Mouse (Mus musculus) stomach, embryonic 16.5 days (tissue): ENCODE data around the gene N4bp2. TPM values are rescaled to one million over a fixed set of nuclear protein-coding genes. Genes with fewer than 3 reads are reported as not detected.

Experiments used
- ATAC-seq: fragments of 200-750 bp; cut with Nextera tagmentation; 2 replicates; pipeline ENCODE4 v1.8.0; 2017; ENCODE audit warnings: moderate number of reproducible peaks, moderate TSS enrichment; ENCODE audit not compliant: insufficient read depth, low FRiP score
- H3K27ac ChIP-seq: fragments of 300-500 bp; sonication (generic); 2 replicates; pipeline ENCODE4 v1.5.1; 2014; ENCODE audit warnings: low read length
- H3K27me3 ChIP-seq: fragments of 300-500 bp; sonication (generic); 2 replicates; pipeline ENCODE4 v1.6.1; 2014; ENCODE audit warnings: low read length, control low read depth, mixed read lengths; ENCODE audit not compliant: control insufficient read depth, insufficient read depth
- H3K36me3 ChIP-seq: fragments of 300-500 bp; sonication (generic); 2 replicates; pipeline ENCODE4 v1.6.1; 2014; ENCODE audit warnings: low read length; ENCODE audit not compliant: control insufficient read depth, insufficient read depth
- H3K4me1 ChIP-seq: fragments of 300-500 bp; sonication (generic); 2 replicates; pipeline ENCODE4 v1.6.1; 2014; ENCODE audit warnings: low read length, control low read depth, mixed read lengths; ENCODE audit not compliant: control insufficient read depth, insufficient read depth
- H3K4me2 ChIP-seq: fragments of 300-500 bp; sonication (generic); 2 replicates; pipeline ENCODE4 v1.6.1; 2014; ENCODE audit warnings: low read depth, low read length, mixed read lengths
- H3K4me3 ChIP-seq: fragments of 300-500 bp; sonication (generic); replicated peaks from 2 replicates; pipeline ENCODE4 v1.5.1; 2014; ENCODE audit warnings: mild to moderate bottlenecking, low read length
- H3K9ac ChIP-seq: fragments of 300-500 bp; sonication (generic); 2 replicates; pipeline ENCODE4 v1.6.1; 2014; ENCODE audit warnings: low read length
- H3K9me3 ChIP-seq: fragments of 300-500 bp; sonication (generic); replicated peaks from 2 replicates; pipeline ENCODE4 v1.6.1; 2016; ENCODE audit warnings: low read length, control low read depth; ENCODE audit not compliant: control insufficient read depth
- WGBS: fragments of 180-500 bp; shearing (Covaris S2); extraction: QIAGEN DNeasy Blood & Tissue Kit; methylation state at CpG from one replicate; pipeline ENCODE4 v1.1.7; 2014; 5-methylcytosine and 5-hydroxymethylcytosine counted together
- polyA plus RNA-seq: library from polyadenylated mRNA; unstranded; fragments of >200 nt; fragmentation: Nextera tagmentation; extraction: Ambion mirVana; gene quantifications from 2 replicates; pipeline ENCODE4 v1.2.1, GENCODE M21; 2015

Gene N4bp2
- polyA plus RNA-seq, 1 experiment from 2014 or later, result 17.3 TPM

GRCm38 (mm10) chr5:65855571-65855970 is 92.2 kb downstream of the N4bp2 start:
- 58% methylated on average over 3 of the region's 3 CpGs for WGBS

GRCm38 (mm10) chr5:65856591-65857411 is 93.5 kb downstream of the N4bp2 start:
- no peak overlapping the region for H3K27ac ChIP-seq
- H3K9ac ChIP-seq, result no peak overlapping the region
- no peak for ATAC-seq
- H3K4me1 ChIP-seq, result peaks cover 6% of the 10 kb centered on the region
- no peak overlapping the region for H3K4me2 ChIP-seq
- no peaks in the 10 kb centered on the region for H3K9me3 ChIP-seq
- H3K27me3 ChIP-seq, result no peaks in the 10 kb centered on the region
- no peak overlapping the region for H3K4me3 ChIP-seq
- no peaks in the 10 kb centered on the region for H3K36me3 ChIP-seq
- 69% methylated on average over 17 of the region's 17 CpGs for WGBS

More at GRCm38 (mm10) chr5:65855571-65855970, 92.2 kb downstream of the N4bp2 start:
- Histone ChIP-seq H3K9me3 (no peaks in the 10 kb centered on the region), H3K27ac (no peak overlapping the region), H3K4me1 (peaks cover 6% of the 10 kb centered on the region), H3K9ac (no peak overlapping the region), H3K27me3 (no peaks in the 10 kb centered on the region), H3K4me2 (no peak overlapping the region), H3K36me3 (no peaks in the 10 kb centered on the region), H3K4me3 (no peak overlapping the region)
- ATAC-seq, result no peak

- WGBS, result 57% methylated on average over 12 of the region's 12 CpGs
- no peaks in the 10 kb centered on the region for H3K27me3 ChIP-seq
These were observed 94.6 kb downstream of the N4bp2 start for GRCm38 (mm10) chr5:65857935-65858334.

GRCm38 (mm10) chr5:65858355-65858754 is 95.0 kb downstream of the N4bp2 start:
- Histone ChIP-seq H3K4me1 (peaks cover 6% of the 10 kb centered on the region), H3K9me3 (no peaks in the 10 kb centered on the region), H3K27ac (peak overlapping the region; percentile 29), H3K36me3 (no peaks in the 10 kb centered on the region), H3K27me3 (no peaks in the 10 kb centered on the region), H3K4me3 (no peak overlapping the region), H3K4me2 (no peak overlapping the region), H3K9ac (no peak overlapping the region)
- no peak for ATAC-seq
- 80% methylated on average over 4 of the region's 6 CpGs for WGBS

More at GRCm38 (mm10) chr5:65857935-65858334, 94.6 kb downstream of the N4bp2 start:
- Histone ChIP-seq H3K9ac (no peak overlapping the region), H3K4me1 (peaks cover 6% of the 10 kb centered on the region), H3K36me3 (no peaks in the 10 kb centered on the region), H3K4me3 (no peak overlapping the region), H3K4me2 (no peak overlapping the region), H3K27ac (no peak overlapping the region), H3K9me3 (no peaks in the 10 kb centered on the region)
- ATAC-seq, result no peak

- Histone ChIP-seq H3K4me3 (no peak overlapping the region), H3K27ac (peak overlapping the region; percentile 29), H3K9ac (no peak overlapping the region), H3K9me3 (no peaks in the 10 kb centered on the region), H3K27me3 (no peaks in the 10 kb centered on the region), H3K4me1 (peaks cover 6% of the 10 kb centered on the region), H3K4me2 (peak overlapping the region; percentile 16; the same call in 1 of the 2 replicates), H3K36me3 (no peaks in the 10 kb centered on the region)
- WGBS, result 28% methylated on average over 12 of the region's 12 CpGs
- no peak for ATAC-seq
These were observed 95.6 kb downstream of the N4bp2 start for GRCm38 (mm10) chr5:65858898-65859297.

GRCm38 (mm10) chr5:65859396-65859795 is 96.1 kb downstream of the N4bp2 start:
- no peak overlapping the region; the same call in 1 of the 2 replicates for H3K4me2 ChIP-seq
- no peaks in the 10 kb centered on the region for H3K9me3 ChIP-seq
- H3K27ac ChIP-seq, result no peak overlapping the region
- peaks cover 6% of the 10 kb centered on the region for H3K4me1 ChIP-seq
- H3K27me3 ChIP-seq, result no peaks in the 10 kb centered on the region
- no peak overlapping the region for H3K4me3 ChIP-seq
- ATAC-seq, result no peak
- WGBS, result 37% methylated on average over 6 of the region's 6 CpGs
- no peaks in the 10 kb centered on the region for H3K36me3 ChIP-seq
- H3K9ac ChIP-seq, result no peak overlapping the region

- Histone ChIP-seq H3K4me1 (peaks cover 6% of the 10 kb centered on the region), H3K9ac (no peak overlapping the region), H3K4me3 (no peak overlapping the region), H3K4me2 (no peak overlapping the region), H3K36me3 (no peaks in the 10 kb centered on the region), H3K27ac (no peak overlapping the region), H3K27me3 (no peaks in the 10 kb centered on the region), H3K9me3 (no peaks in the 10 kb centered on the region)
- 72% methylated on average over 12 of the region's 12 CpGs for WGBS
- no peak for ATAC-seq
These were observed 97.1 kb downstream of the N4bp2 start for GRCm38 (mm10) chr5:65860281-65861000.

- H3K36me3 ChIP-seq, result no peaks in the 10 kb centered on the region
- H3K9me3 ChIP-seq, result no peaks in the 10 kb centered on the region
- H3K27ac ChIP-seq, result no peak within 1 kb of the TSS
- peaks cover 6% of the 10 kb centered on the region for H3K4me1 ChIP-seq
- 72% methylated on average over 10 of the region's 10 CpGs for WGBS
- ATAC-seq, result no peak
- no peak within 1 kb of the TSS for H3K4me3 ChIP-seq
- no peaks in the 10 kb centered on the region for H3K27me3 ChIP-seq
- no peak within 1 kb of the TSS for H3K9ac ChIP-seq
- H3K4me2 ChIP-seq, result no peak within 1 kb of the TSS
These were observed 98.0 kb downstream of the N4bp2 start, which contains the start of gene Rhoh for GRCm38 (mm10) chr5:65861154-65861944. Gene Rhoh (plus strand): TSS chr5:65861213.
